Mouse (Mus musculus): ENCODE measurements at regions not wholly inside any gene's neighbourhood (a gene's known extent, or its start where the extent isn't known, plus 50 kb on each side); places are given as distances from the start of the nearest gene placed in this dataset.
"Not testable (repeated sequence)": the region's sequence is repeated elsewhere in the genome, so short reads cannot be mapped to it uniquely, and the experiment has no call there.

DNA sequence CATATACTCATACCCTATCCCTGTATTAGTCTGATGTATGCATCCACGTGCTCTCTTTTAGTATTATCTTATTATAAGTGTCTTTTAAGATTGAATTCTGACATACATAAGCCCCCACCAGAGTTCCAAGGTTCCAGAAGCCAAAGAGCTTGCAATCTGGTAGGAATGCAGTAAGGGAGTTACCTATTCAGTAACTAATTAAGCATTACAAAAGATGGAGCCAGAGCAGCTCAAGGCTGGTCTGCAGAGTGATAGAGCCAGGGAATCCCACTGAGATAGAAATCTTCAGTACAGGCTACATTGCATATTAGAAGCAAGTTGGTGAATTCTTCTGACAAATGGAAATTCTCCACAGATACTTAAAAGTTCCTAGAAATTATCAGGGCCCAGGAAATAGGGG is 790.7 kb downstream of the Prdm13 start:
- in situ Hi-C loops (cut with MboI, MseI) = not testable (repeated sequence)

- in situ Hi-C loops (cut with MboI, MseI) = no loop called here
These were observed 791.9 kb downstream of the Prdm13 start for GRCm38 (mm10) chr4:20893872-20894271.

- in situ Hi-C loops (cut with MboI, MseI) = no loop called here
These were observed 824.9 kb downstream of the Prdm13 start for GRCm38 (mm10) chr4:20860696-20861428.

- in situ Hi-C loops (cut with MboI, MseI) = not testable (repeated sequence)
These were observed 825.7 kb downstream of the Prdm13 start for GRCm38 (mm10) chr4:20860066-20860465.

DNA sequence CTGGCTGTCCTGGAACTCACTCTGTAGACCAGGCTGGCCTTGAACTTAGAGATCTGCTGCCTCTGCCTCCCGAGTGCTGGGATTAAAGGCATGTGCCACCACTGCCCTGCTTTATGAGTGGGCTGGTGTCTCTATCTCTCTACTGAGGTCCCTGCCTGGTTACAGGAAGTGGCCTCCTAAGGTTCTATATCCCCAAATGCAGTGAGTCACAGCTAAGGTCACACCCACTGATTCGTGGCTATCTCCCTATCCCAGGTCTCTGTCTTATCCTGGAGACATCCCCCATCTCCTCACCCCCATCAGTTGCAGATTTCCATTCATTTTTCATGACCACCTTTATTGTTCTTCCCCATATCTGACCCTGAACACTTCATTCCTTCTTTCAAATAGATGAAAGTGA is 837.3 kb downstream of the Prdm13 start:
- in situ Hi-C loops (cut with MboI, MseI) = loop anchor here (10.0 kb wide), 1 partner anchor 1504 kb away; no protein-coding TSS in a partner anchor

DNA sequence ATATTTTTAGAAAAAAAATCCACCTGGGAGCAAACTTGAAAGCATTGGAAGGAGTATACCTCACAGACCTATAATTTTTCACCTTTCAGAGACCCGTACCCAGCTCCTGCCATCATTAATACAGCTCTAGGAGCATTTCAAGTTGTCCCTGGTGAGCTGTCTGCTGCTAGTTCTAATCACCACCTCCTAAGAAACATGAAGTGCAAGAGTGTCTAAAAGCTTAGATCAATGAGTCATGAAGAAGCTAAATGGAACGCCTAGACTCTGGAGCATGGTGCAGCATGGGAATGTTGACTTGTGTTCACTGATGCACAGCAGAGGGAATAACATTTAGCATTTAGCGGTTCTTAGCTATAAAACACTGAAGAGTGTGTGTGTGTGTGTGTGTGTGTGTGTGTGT is 841.2 kb downstream of the Prdm13 start:
- in situ Hi-C loops (cut with MboI, MseI) = loop anchor here (10.0 kb wide), 1 partner anchor 1500 kb away; no protein-coding TSS in a partner anchor

Data from regulatory T cell (primary cell).